Mouse (Mus musculus): Measurements from ENCODE around the gene Vmn1r152.
"Not testable (repeated sequence)": the region's sequence is repeated elsewhere in the genome, so short reads cannot be mapped to it uniquely, and the experiment has no call there.

Vmn1r152 gene

DNA sequence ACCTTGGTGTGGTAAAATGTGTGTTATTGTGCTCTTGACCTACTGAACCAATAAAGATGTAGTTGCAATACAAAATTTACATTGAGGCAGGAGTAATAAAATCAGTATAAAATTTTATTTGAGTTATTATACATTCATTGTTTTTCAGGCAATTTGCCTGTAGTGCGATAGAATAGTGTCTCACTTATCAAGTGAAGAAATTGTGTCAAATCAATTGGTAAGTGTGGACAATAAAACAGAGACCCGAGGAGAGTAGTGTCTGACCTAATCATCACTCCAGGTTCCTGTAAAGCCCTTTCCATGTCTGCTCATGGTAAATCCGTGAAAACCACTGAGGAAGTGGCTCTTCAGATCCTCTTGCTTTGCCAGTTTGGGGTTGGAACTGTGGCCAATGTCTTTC, at the start of gene Vmn1r152:
TSS of gene Vmn1r152 (plus strand) at position 301 of the 400 bp plus-strand sequence.
- not testable (repeated sequence) for DNase-seq (ENCODE audit: low spot score)

DNA sequence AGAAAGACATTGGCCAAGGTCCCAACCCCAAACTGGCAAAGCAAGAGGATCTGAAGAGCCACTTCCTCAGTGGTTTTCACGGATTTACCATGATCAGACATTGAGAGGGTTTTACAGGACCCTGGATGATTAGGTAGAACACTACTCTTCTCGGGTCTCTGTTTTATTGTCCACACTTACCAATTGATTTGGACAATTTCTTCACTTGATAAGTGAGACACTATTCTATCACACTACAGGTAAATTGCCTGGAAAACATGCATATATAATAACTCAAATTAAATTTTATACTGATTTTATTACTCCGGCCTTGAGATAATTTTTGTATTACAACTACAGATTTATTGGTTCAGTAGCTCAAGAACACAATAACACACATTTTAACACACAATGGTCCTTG, 23.2 kb upstream of the Vmn1r152 start, which contains the start of gene Vmn1r151:
TSS of gene Vmn1r151 (minus strand) at position 101 of the 400 bp plus-strand sequence.
- DNase-seq (ENCODE audit: low spot score) = not testable (repeated sequence)

DNA sequence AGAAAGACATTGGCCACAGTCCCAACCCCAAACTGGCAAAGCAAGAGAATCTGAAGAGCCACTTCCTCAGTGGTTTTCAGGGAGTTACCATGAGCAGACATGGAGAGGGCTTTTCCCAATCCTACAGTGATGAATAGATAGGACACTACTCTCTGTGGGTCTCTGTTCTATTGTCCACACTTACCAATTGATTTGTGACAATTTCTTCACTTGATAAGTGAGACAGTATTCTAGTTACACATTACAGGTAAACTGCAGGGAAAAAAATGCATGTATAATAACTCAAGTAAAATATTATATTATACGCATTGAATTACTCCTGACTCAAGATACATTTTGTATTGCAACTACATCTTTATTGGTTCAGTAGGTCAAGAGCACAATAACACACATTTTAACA, 12.0 kb downstream of the Vmn1r152 start, which contains the start of gene Gm8677:
TSS of gene Gm8677 (minus strand) at position 101 of the 400 bp plus-strand sequence.
- DNase-seq (ENCODE audit: low spot score) = not testable (repeated sequence)

DNA sequence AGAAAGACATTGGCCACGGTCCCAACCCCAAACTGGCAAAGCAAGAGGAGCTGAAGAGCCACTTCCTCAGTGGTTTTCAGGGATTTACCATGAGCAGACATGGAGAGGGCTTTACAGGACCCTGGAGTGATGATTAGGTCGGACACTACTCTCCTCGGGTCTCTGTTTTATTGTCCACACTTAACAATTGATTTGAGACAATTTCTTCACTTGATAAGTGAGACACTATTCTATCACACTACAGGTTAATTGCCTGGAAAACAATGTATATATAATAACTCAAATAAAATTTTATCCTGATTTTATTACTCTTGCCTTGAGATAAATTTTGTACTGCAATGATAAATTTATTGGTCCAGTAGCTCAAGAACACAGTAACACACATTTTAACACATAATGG, 42.5 kb downstream of the Vmn1r152 start, which contains the start of gene Gm4201:
TSS of gene Gm4201 (minus strand) at position 101 of the 400 bp plus-strand sequence.
- not testable (repeated sequence) for DNase-seq (ENCODE audit: low spot score)

Data from T-cell, adult 2 months (primary cell).